Mouse (Mus musculus) megakaryocyte, embryonic 14.5 days (primary cell): Measurements from ENCODE around the gene Parvg.

ENCODE experiments used
- FLI1 ChIP-seq: IDR thresholded peaks from 2 replicates; pipeline ENCODE4 v1.6.1; 2012; ENCODE audit warnings: low read length, inconsistent platforms, mixed read lengths
- GATA1 ChIP-seq: IDR thresholded peaks from 3 replicates; pipeline ENCODE4 v1.6.1; 2012; ENCODE audit warnings: mixed read lengths, low read length, inconsistent platforms, borderline replicate concordance

- TF ChIP-seq GATA1 (no peak), FLI1 (no peak)
These were observed 28.4 kb downstream of the Parvg start for GRCm38 (mm10) chr15:84351915-84352844.
